Mouse (Mus musculus) gastrocnemius, postnatal 10 days (tissue): ENCODE measurements at regions not wholly inside any gene's neighbourhood (a gene's known extent, or its start where the extent isn't known, plus 50 kb on each side); places are given as distances from the start of the nearest gene placed in this dataset.

Experiments used
- DNase-seq: peaks from one replicate; pipeline ENCODE4 v3.0.0; 2021; ENCODE audit warnings: mixed read lengths

DNA sequence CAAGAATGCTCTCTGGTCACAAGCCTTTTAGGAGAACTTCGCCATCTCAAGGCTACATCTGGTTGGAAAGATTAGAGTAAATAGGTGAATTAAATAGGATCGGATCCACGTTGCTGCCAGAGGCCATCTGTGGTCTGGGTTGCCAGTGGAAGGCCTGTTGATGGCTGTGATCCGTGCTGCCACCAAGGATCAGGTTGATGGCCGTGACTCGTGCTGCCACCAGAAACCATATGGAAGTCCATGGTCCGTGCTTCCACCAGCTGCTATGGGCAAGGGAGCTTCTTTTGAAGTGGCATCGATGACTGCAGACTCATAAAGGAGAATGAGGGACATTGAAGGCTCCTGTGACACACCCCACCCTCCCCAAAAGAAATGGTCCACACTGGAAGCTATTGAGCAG, 79.6 kb downstream of the Atp1a1 start:
- DNase-seq, result no peak

GRCm38 (mm10) chr3:101524444-101524843, 80.0 kb downstream of the Atp1a1 start:
- DNase-seq, result no peak

- no peak for DNase-seq
Observed at GRCm38 (mm10) chr3:101523239-101523638, 81.2 kb downstream of the Atp1a1 start.

DNA sequence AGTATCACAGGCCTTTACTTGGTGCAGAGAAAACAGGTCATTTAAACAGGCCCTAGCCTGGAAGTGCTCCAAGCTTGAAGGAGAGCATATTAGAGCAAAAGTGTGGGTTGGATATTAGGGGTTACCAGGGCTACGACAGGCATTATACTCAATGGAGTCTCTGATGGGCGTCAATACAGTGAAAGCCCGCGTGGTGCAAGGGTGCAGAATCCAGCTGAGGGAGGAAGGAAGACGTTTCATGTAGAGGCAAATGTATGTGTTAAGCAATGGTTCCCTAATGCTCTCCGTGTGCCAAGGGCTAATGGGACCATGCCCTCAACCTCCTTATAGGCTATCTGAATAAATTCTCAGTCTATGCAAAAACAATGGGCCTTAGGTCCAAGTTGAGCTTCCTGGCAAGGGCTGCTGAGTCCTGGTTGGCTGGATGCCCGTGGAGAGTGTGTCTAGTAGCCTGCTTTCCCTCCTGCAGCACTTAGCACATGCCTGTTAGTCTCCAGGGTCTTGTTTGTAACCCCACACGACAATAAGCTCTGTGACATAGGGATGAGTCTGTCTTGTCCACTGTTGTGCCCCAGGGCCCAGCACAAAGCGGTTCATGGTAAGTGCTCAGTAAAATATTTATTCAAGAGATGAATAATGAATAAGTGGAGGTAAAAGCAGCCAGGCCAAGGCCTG, 82.1 kb downstream of the Atp1a1 start:
- DNase-seq, result peak; percentile 56

DNA sequence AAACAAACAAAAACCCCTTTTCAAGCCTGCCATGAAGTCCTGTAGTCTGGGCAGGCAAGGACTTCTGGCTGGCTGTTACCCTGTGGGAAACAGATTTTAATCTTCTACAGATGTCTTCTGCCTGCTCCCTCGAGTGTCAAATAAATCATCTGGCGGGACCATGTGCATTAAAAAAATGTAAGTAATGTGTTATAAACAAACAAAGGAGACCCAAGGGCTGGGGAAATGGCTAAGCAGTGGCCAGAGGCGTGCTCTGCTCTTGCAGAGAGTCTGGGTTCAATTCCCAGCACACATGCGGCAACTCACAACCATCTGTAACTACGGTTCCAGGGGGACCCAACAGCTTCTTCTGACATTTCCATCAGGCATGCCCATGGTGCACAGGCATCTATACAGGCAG, 83.3 kb downstream of the Atp1a1 start:
- DNase-seq, result no peak

DNA sequence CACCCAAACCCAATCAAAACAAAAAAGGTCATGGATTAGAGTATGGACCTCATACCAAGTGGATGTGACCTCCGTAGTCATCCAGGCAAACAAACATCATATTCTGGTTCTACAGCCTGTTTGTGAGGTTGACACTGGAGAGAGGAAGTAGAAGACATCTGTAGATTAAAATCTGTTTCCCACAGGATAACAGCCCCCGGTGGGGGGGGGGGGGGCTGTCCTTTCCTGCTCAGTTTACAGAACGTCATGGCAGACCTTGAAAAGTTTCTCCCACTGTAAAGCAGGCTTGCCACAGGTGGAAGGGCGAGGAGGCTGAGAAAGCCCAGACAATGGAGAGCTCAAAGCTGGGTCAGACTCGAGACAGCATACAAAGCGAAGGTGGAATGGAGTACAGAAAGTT, 84.4 kb downstream of the Atp1a1 start:
- DNase-seq, result no peak

DNA sequence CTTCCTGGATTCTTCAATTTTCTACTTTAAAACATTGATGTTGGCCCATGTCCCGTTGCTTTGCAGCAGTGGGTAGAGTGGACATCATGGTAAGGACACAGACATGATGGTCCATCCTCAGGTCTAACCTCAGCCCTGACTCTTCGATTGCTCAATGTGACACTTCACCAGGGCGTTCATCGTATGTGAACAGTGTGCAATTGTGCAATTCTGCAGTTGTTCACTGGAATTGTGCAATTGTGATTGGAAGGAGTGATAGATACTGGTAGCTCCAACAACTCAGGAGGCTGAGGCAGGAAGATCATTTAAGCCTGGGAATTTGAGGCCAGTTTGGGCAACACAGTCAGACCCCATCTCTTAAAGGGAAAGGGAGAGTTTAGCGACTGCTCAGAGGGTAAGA, 84.9 kb downstream of the Atp1a1 start:
- no peak for DNase-seq

DNA sequence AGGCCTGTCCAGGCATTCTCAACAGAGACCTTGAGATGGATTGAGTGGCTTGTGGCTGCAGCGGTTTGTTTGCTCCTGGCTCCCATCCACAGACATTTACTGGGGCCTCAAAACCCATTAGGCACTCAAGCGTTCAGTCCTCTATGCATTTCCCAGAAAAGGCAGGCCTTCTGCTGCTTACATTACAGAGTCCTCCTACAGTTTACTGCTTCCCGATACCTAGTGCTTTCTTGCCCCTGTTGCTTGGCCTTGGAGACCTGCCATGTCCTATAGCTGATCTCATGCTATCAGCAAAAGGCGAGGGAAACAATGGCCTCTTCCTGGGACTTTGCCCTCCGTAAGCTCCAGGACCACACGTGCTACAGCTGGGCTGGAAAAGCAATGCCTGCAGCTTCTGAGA, 85.7 kb downstream of the Atp1a1 start:
- no peak for DNase-seq

DNA sequence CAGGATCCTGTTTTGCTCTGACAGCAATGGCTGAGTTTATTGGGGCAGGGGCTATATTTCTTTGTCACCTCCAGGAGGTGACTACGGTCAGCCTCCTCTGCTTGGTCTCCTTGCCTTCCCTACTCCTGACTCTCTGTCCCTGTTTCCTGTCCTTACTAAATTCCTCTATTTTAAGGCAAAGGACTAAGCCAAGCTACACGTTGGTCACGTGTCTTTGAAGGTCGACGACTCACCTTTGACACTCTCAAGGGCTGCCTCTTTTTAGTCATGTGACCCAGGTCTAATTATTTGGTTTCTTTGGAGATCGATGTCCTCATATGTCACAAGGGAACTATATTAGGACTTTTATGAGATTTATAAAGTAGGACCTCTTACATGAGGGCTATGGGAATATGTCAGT, 86.9 kb downstream of the Atp1a1 start:
- DNase-seq, result no peak

DNA sequence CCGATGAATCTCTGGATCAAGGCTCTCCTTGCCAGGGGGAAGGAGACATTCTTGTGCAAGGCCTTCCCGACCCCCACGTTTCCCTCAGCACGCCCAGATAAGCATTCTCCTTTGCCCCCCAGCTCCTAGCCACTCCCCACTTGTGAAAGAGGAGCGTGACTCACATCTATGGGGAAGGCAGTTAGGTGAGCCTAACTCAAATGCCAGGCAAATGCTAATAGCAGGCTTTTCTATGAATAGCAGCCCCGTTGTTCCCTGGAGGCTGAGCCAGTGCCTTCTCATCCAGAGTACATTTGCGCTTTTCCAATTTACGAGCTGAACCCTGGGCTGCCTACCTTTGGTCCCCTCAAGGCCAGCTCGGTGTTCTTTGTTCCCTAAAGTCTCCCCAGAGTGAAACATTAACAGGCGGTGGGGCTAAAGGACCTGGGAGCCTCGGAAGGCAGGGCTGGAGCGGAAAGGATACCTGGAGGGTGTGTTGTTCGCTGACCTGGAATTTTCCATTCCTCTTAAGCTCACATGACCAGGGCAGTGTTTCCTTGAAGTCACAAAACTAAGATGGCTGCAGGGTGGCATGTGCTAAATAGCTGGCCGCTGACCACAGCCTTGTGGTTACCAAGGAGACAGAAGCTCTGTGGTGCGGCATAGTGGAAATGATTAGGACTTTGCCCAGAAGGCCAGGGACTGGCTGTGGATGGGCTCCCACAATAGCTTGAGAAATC, 87.5 kb downstream of the Atp1a1 start:
- no peak for DNase-seq

DNA sequence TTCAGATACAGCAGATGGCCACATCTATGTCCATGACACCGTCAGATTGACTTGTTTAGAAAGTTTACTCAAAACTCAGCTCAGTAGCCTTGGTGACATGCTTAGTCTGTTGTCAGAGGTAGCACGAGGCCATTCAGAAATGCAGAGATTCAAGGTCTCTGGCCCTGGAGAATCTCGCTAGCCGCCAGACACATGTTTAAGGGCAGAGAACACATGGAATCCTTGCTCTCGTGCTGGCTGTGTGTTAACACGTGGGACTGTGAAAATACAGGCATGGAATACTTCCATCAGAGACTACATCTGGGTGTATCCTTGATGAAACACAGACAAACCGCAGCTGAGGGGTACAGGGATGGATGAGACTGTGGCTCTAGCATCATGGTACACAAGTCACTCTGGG, 88.9 kb downstream of the Atp1a1 start:
- DNase-seq, result no peak

DNA sequence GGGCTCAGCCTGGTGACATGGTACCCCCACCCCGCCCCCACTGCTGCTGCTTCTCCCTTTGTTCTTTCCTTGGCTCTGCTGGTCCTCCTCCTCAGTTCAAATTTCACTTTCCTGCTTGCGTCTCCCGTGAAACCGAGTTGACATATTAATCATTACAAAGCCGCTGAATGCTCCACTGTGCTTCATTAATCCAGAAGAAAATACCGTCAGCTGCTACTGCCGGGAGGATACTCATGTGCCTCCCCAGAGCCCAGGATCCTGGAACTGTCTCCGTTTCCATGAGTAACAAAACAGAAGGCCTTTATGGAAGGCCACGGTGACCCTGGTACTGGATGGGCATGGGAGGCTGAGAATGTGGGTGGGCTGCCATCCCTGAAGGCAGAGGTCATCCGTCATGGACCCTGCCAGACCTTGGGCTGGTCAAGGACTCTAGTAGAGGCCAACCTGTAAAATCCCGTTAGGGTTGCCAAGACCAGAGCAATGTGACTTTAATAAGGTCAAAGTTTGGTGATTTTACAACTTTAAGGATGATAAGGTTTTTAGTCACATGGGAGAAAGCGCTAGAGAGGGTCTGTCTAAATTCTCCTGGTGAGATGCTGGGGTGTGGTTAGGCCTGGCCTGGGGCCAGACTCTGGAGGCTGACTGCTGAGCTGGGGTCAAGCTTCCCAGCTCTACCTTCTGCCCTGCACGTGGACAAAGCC, 90.7 kb downstream of the Atp1a1 start:
- DNase-seq, result no peak
